Mouse (Mus musculus) kidney, embryonic 14.5 days (tissue): ENCODE data around the gene Jmjd1c. TPM values are rescaled to one million over a fixed set of nuclear protein-coding genes. Genes with fewer than 3 reads are reported as not detected.

Source experiments
- ATAC-seq: fragments of 200-750 bp; cut with Nextera tagmentation; 2 replicates; pipeline ENCODE4 v1.8.0; 2017; ENCODE audit warnings: moderate number of reproducible peaks, mild to moderate bottlenecking, moderate TSS enrichment, moderate library complexity; ENCODE audit not compliant: low FRiP score, low TSS enrichment
- H3K27ac ChIP-seq: fragments of 300-500 bp; sonication (generic); 2 replicates; pipeline ENCODE4 v1.5.1; 2014; ENCODE audit warnings: low read depth, mild to moderate bottlenecking, low read length, moderate library complexity, mixed read lengths
- H3K27me3 ChIP-seq: fragments of 300-500 bp; sonication (generic); 2 replicates; pipeline ENCODE4 v1.6.1; 2014; ENCODE audit warnings: mild to moderate bottlenecking, low read length; ENCODE audit not compliant: control insufficient read depth, insufficient read depth
- H3K36me3 ChIP-seq: fragments of 300-500 bp; sonication (generic); 2 replicates; pipeline ENCODE4 v1.6.1; 2014; ENCODE audit warnings: low read length, mixed read lengths; ENCODE audit not compliant: control insufficient read depth, insufficient read depth
- H3K4me1 ChIP-seq: fragments of 300-500 bp; sonication (generic); 2 replicates; pipeline ENCODE4 v1.6.1; 2014; ENCODE audit warnings: low read length, mixed read lengths; ENCODE audit not compliant: control insufficient read depth, insufficient read depth
- H3K4me2 ChIP-seq: fragments of 300-500 bp; sonication (generic); replicated peaks from 2 replicates; pipeline ENCODE4 v1.6.1; 2014; ENCODE audit warnings: low read depth, mild to moderate bottlenecking, low read length
- H3K4me3 ChIP-seq: fragments of 300-500 bp; sonication (generic); 2 replicates; pipeline ENCODE4 v1.5.1; 2014; ENCODE audit warnings: mild to moderate bottlenecking, low read length
- H3K9ac ChIP-seq: fragments of 300-500 bp; sonication (generic); 2 replicates; pipeline ENCODE4 v1.6.1; 2014; ENCODE audit warnings: low read depth, mild to moderate bottlenecking, low read length, moderate library complexity
- H3K9me3 ChIP-seq: fragments of 300-500 bp; sonication (generic); 2 replicates; pipeline ENCODE4 v1.6.1; 2016; ENCODE audit warnings: low read length; ENCODE audit not compliant: control insufficient read depth
- WGBS: fragments of 180-500 bp; shearing (Covaris S2); extraction: QIAGEN DNeasy Blood & Tissue Kit; methylation state at CpG from one replicate; pipeline ENCODE4 v1.1.7; 2014; 5-methylcytosine and 5-hydroxymethylcytosine counted together
- polyA plus RNA-seq: library from polyadenylated mRNA; unstranded; fragments of >200 nt; fragmentation: Nextera tagmentation; extraction: Ambion mirVana; gene quantifications from 2 replicates; pipeline ENCODE4 v1.2.1, GENCODE M21; 2014

Jmjd1c gene
- polyA plus RNA-seq, 1 experiment from 2014 or later: 51.1 TPM

GRCm38 (mm10) chr10:67081206-67082007, 14.5 kb upstream of the Jmjd1c start:
- Histone ChIP-seq H3K4me1 (peaks cover 12% of the 10 kb centered on the region; the same call in 1 of the 2 replicates), H3K9me3 (no peaks in the 10 kb centered on the region), H3K27ac (no peak overlapping the region), H3K36me3 (no peaks in the 10 kb centered on the region), H3K4me2 (no peak overlapping the region), H3K27me3 (no peaks in the 10 kb centered on the region), H3K9ac (no peak overlapping the region), H3K4me3 (no peak overlapping the region)
- no peak for ATAC-seq
- 80% methylated on average over 18 of the region's 18 CpGs for WGBS

GRCm38 (mm10) chr10:67082531-67082930, 13.4 kb upstream of the Jmjd1c start:
- no peak overlapping the region for H3K9ac ChIP-seq
- H3K4me1 ChIP-seq: peaks cover 12% of the 10 kb centered on the region; the same call in 1 of the 2 replicates
- H3K36me3 ChIP-seq: no peaks in the 10 kb centered on the region
- no peak overlapping the region for H3K27ac ChIP-seq
- no peak for ATAC-seq
- no peaks in the 10 kb centered on the region for H3K27me3 ChIP-seq
- WGBS: 85% methylated on average over 4 of the region's 4 CpGs
- no peak overlapping the region for H3K4me2 ChIP-seq
- no peaks in the 10 kb centered on the region for H3K9me3 ChIP-seq
- H3K4me3 ChIP-seq: no peak overlapping the region

GRCm38 (mm10) chr10:67083446-67084166, 12.3 kb upstream of the Jmjd1c start:
- H3K4me1 ChIP-seq: peaks cover 12% of the 10 kb centered on the region; the same call in 1 of the 2 replicates
- H3K36me3 ChIP-seq: no peaks in the 10 kb centered on the region
- no peak for ATAC-seq
- H3K4me2 ChIP-seq: no peak overlapping the region
- 76% methylated on average over 10 of the region's 10 CpGs for WGBS
- H3K4me3 ChIP-seq: no peak overlapping the region
- H3K27me3 ChIP-seq: no peaks in the 10 kb centered on the region
- no peaks in the 10 kb centered on the region for H3K9me3 ChIP-seq
- H3K27ac ChIP-seq: no peak overlapping the region
- no peak overlapping the region for H3K9ac ChIP-seq

GRCm38 (mm10) chr10:67085124-67085523, 10.8 kb upstream of the Jmjd1c start:
- 89% methylated on average over 10 of the region's 10 CpGs for WGBS
- Histone ChIP-seq H3K27me3 (no peaks in the 10 kb centered on the region), H3K27ac (no peak overlapping the region), H3K4me2 (no peak overlapping the region), H3K36me3 (no peaks in the 10 kb centered on the region), H3K9me3 (no peaks in the 10 kb centered on the region), H3K4me1 (peaks cover 4% of the 10 kb centered on the region; the same call in 1 of the 2 replicates), H3K4me3 (no peak overlapping the region), H3K9ac (no peak overlapping the region)
- no peak for ATAC-seq

GRCm38 (mm10) chr10:67085916-67086315, 10.0 kb upstream of the Jmjd1c start:
- Histone ChIP-seq H3K27me3 (no peaks in the 10 kb centered on the region), H3K9me3 (no peaks in the 10 kb centered on the region), H3K27ac (no peak overlapping the region), H3K4me3 (no peak overlapping the region), H3K9ac (no peak overlapping the region), H3K4me1 (peaks cover 4% of the 10 kb centered on the region; the same call in 1 of the 2 replicates), H3K36me3 (no peaks in the 10 kb centered on the region), H3K4me2 (no peak overlapping the region)
- ATAC-seq: no peak
- WGBS: 67% methylated on average over 7 of the region's 7 CpGs

- Histone ChIP-seq H3K9me3 (no peaks in the 10 kb centered on the region), H3K9ac (no peak overlapping the region), H3K4me1 (peaks cover 4% of the 10 kb centered on the region; the same call in 1 of the 2 replicates), H3K4me3 (no peak overlapping the region), H3K4me2 (no peak overlapping the region), H3K27me3 (no peaks in the 10 kb centered on the region), H3K27ac (no peak overlapping the region), H3K36me3 (no peaks in the 10 kb centered on the region)
- no peak for ATAC-seq
- WGBS: 80% methylated on average over 5 of the region's 5 CpGs
Measured at GRCm38 (mm10) chr10:67087447-67088226, 8.3 kb upstream of the Jmjd1c start.

- no peak overlapping the region for H3K4me3 ChIP-seq
- peaks cover 4% of the 10 kb centered on the region; the same call in 1 of the 2 replicates for H3K4me1 ChIP-seq
- H3K27ac ChIP-seq: no peak overlapping the region
- H3K9ac ChIP-seq: no peak overlapping the region
- 94% methylated on average over 4 of the region's 4 CpGs for WGBS
- no peaks in the 10 kb centered on the region for H3K9me3 ChIP-seq
- no peak overlapping the region for H3K4me2 ChIP-seq
- H3K36me3 ChIP-seq: no peaks in the 10 kb centered on the region
- no peak for ATAC-seq
- no peaks in the 10 kb centered on the region for H3K27me3 ChIP-seq
Measured at GRCm38 (mm10) chr10:67090611-67091010, 5.3 kb upstream of the Jmjd1c start.

- Histone ChIP-seq H3K4me1 (peaks cover 23% of the 10 kb centered on the region), H3K9me3 (no peaks in the 10 kb centered on the region), H3K4me3 (peak overlapping the region; percentile 15; the same call in 1 of the 2 replicates), H3K4me2 (no peak overlapping the region), H3K9ac (no peak overlapping the region), H3K27ac (no peak overlapping the region), H3K27me3 (no peaks in the 10 kb centered on the region), H3K36me3 (no peaks in the 10 kb centered on the region)
- ATAC-seq: no peak
- WGBS: 77% methylated on average over 7 of the region's 7 CpGs
Measured at GRCm38 (mm10) chr10:67094922-67095321, 1.0 kb upstream of the Jmjd1c start.
